Mouse (Mus musculus) limb, embryonic 14.5 days (tissue): ENCODE measurements at regions not wholly inside any gene's neighbourhood (a gene's known extent, or its start where the extent isn't known, plus 50 kb on each side); places are given as distances from the start of the nearest gene placed in this dataset.

Experiments
- ATAC-seq: fragments of 200-750 bp; cut with Nextera tagmentation; 2 replicates; pipeline ENCODE4 v1.8.0; 2017; ENCODE audit warnings: low read depth, moderate number of reproducible peaks, moderate TSS enrichment; ENCODE audit not compliant: low FRiP score
- DNase-seq: peaks from one replicate; pipeline ENCODE4 v3.0.0-alpha.2; 2015; ENCODE audit warnings: low spot score
- H3K27ac ChIP-seq: fragments of 300-500 bp; sonication (generic); replicated peaks from 2 replicates; pipeline ENCODE4 v1.5.1; 2014; ENCODE audit warnings: low read depth, mild to moderate bottlenecking, low read length, moderate library complexity, mixed read lengths
- H3K27me3 ChIP-seq: fragments of 300-500 bp; sonication (generic); 2 replicates; pipeline ENCODE4 v1.6.1; 2014; ENCODE audit warnings: low read length, mixed read lengths; ENCODE audit not compliant: control insufficient read depth, insufficient read depth
- H3K36me3 ChIP-seq: fragments of 300-500 bp; sonication (generic); 2 replicates; pipeline ENCODE4 v1.6.1; 2014; ENCODE audit warnings: mild to moderate bottlenecking, low read length, moderate library complexity, mixed read lengths; ENCODE audit not compliant: control insufficient read depth, insufficient read depth
- H3K4me1 ChIP-seq: fragments of 300-500 bp; sonication (generic); 2 replicates; pipeline ENCODE4 v1.6.1; 2014; ENCODE audit warnings: antibody characterized with exemption, low read length, mixed read lengths; ENCODE audit not compliant: control insufficient read depth, insufficient read depth
- H3K4me2 ChIP-seq: fragments of 300-500 bp; sonication (generic); replicated peaks from 2 replicates; pipeline ENCODE4 v1.6.1; 2014; ENCODE audit warnings: low read depth, mild to moderate bottlenecking, low read length, moderate library complexity; ENCODE audit not compliant: severe bottlenecking
- H3K4me3 ChIP-seq: fragments of 300-500 bp; sonication (generic); replicated peaks from 2 replicates; pipeline ENCODE4 v1.5.1; 2014; ENCODE audit warnings: low read length
- H3K9ac ChIP-seq: fragments of 300-500 bp; sonication (generic); 2 replicates; pipeline ENCODE4 v1.6.1; 2014; ENCODE audit warnings: mild to moderate bottlenecking, low read depth, low read length, moderate library complexity; ENCODE audit not compliant: severe bottlenecking
- H3K9me3 ChIP-seq: fragments of 300-500 bp; sonication (generic); 2 replicates; pipeline ENCODE4 v1.6.1; 2016; ENCODE audit warnings: low read length; ENCODE audit not compliant: control insufficient read depth
- POLR2A ChIP-seq: fragments of 200-500 bp; IDR thresholded peaks from 2 replicates; pipeline ENCODE4 v1.8.0; 2012; ENCODE audit warnings: inconsistent platforms, mild to moderate bottlenecking, moderate library complexity, borderline replicate concordance; ENCODE audit not compliant: insufficient read depth, insufficient read length; ENCODE audit errors: extremely low read depth
- WGBS: fragments of 180-500 bp; shearing (Covaris S2); extraction: QIAGEN DNeasy Blood & Tissue Kit; methylation state at CpG from one replicate; pipeline ENCODE4 v1.1.7; 2014; 5-methylcytosine and 5-hydroxymethylcytosine counted together

- Histone ChIP-seq H3K27me3 (no peaks in the 10 kb centered on the region), H3K9me3 (no peaks in the 10 kb centered on the region), H3K4me3 (no peak overlapping the region), H3K9ac (no peak overlapping the region), H3K4me2 (no peak overlapping the region), H3K4me1 (no peaks in the 10 kb centered on the region), H3K27ac (no peak overlapping the region), H3K36me3 (no peaks in the 10 kb centered on the region)
- ATAC-seq (no peak; the same call in 1 of the 2 replicates), DNase-seq (no peak)
- WGBS, result 97% methylated on average over 8 of the region's 8 CpGs
- TF ChIP-seq POLR2A, result no peak
Observed at GRCm38 (mm10) chr13:18063677-18064076, 70.5 kb upstream of the Yae1d1 start.

- no peaks in the 10 kb centered on the region for H3K9me3 ChIP-seq
- no peaks in the 10 kb centered on the region for H3K4me1 ChIP-seq
- TF ChIP-seq POLR2A, result no peak
- DNase-seq (no peak), ATAC-seq (no peak)
- H3K4me2 ChIP-seq, result no peak overlapping the region
- H3K36me3 ChIP-seq, result no peaks in the 10 kb centered on the region
- no peak overlapping the region for H3K27ac ChIP-seq
- 55% methylated on average over 2 of the region's 2 CpGs for WGBS
- H3K4me3 ChIP-seq, result no peak overlapping the region
- H3K27me3 ChIP-seq, result no peaks in the 10 kb centered on the region
- no peak overlapping the region for H3K9ac ChIP-seq
Observed at GRCm38 (mm10) chr13:18060265-18060664, 67.1 kb upstream of the Yae1d1 start.

- H3K27ac ChIP-seq, result no peak overlapping the region
- peak; percentile 47; the same call in 1 of the 2 replicates for ATAC-seq
Observed at GRCm38 (mm10) chr13:18057231-18057912, 64.2 kb upstream of the Yae1d1 start.

GRCm38 (mm10) chr13:18056816-18057215 is 63.7 kb upstream of the Yae1d1 start:
- H3K27ac ChIP-seq, result no peak overlapping the region
- H3K27me3 ChIP-seq, result no peaks in the 10 kb centered on the region
- no peaks in the 10 kb centered on the region for H3K4me1 ChIP-seq
- DNase-seq (no peak), ATAC-seq (no peak)
- H3K9me3 ChIP-seq, result no peaks in the 10 kb centered on the region
- no peak overlapping the region for H3K9ac ChIP-seq
- H3K4me2 ChIP-seq, result no peak overlapping the region
- no peak overlapping the region for H3K4me3 ChIP-seq
- no peaks in the 10 kb centered on the region for H3K36me3 ChIP-seq
- no peak for TF ChIP-seq POLR2A
- WGBS, result 66% methylated on average over 3 of the region's 3 CpGs

More at GRCm38 (mm10) chr13:18057231-18057912, 64.2 kb upstream of the Yae1d1 start:
- no peaks in the 10 kb centered on the region for H3K4me1 ChIP-seq
- peak; percentile 88 for DNase-seq
- H3K4me2 ChIP-seq, result no peak overlapping the region
- TF ChIP-seq POLR2A, result no peak
- no peak overlapping the region for H3K9ac ChIP-seq
- no peaks in the 10 kb centered on the region for H3K36me3 ChIP-seq
- H3K4me3 ChIP-seq, result no peak overlapping the region
- no peaks in the 10 kb centered on the region for H3K27me3 ChIP-seq
- 34% methylated on average over 8 of the region's 8 CpGs for WGBS
- H3K9me3 ChIP-seq, result no peaks in the 10 kb centered on the region

- Histone ChIP-seq H3K36me3 (no peaks in the 10 kb centered on the region), H3K4me1 (no peaks in the 10 kb centered on the region), H3K4me3 (no peak overlapping the region), H3K27ac (no peak overlapping the region), H3K9me3 (no peaks in the 10 kb centered on the region), H3K27me3 (no peaks in the 10 kb centered on the region), H3K9ac (no peak overlapping the region), H3K4me2 (no peak overlapping the region)
- no peak for TF ChIP-seq POLR2A
- DNase-seq, result no peak
- WGBS, result 92% methylated on average over 6 of the region's 6 CpGs
- no peak for ATAC-seq
Observed at GRCm38 (mm10) chr13:18043154-18043553, 50.0 kb upstream of the Yae1d1 start.
